Mouse (Mus musculus) spleen, adult 2 months (tissue): ENCODE results near the gene Slmap.

ENCODE experiments used
- CTCF ChIP-seq: fragments of 200-500 bp; IDR thresholded peaks from 2 replicates; pipeline ENCODE4 v1.5.1; 2011; ENCODE audit warnings: mild to moderate bottlenecking, inconsistent platforms; ENCODE audit not compliant: insufficient read depth, insufficient read length, insufficient replicate concordance; ENCODE audit errors: extremely low read depth
- POLR2A ChIP-seq: fragments of 200-500 bp; IDR thresholded peaks from 2 replicates; pipeline ENCODE4 v1.6.1; 2011; ENCODE audit warnings: low read depth, low read length, inconsistent platforms

GRCm38 (mm10) chr14:26413581-26413980 lies 121.2 kb downstream of the Slmap start:
- no peak for TF ChIP-seq POLR2A
- TF ChIP-seq CTCF = no peak
